Mouse (Mus musculus) embryo, embryonic 10 days (tissue): ENCODE results near the gene Slc16a6.

Experiments
- DNase-seq: peaks from one replicate; pipeline ENCODE4 v3.0.0-alpha.2; 2015; ENCODE audit warnings: low spot score

Gene Slc16a6

GRCm38 (mm10) chr11:109487111-109487510 lies 13.7 kb upstream of the Slc16a6 start:
- no peak for DNase-seq

- DNase-seq: peak; percentile 46
Measured at GRCm38 (mm10) chr11:109485398-109486045, 12.1 kb upstream of the Slc16a6 start.

GRCm38 (mm10) chr11:109480440-109480839 lies 7.0 kb upstream of the Slc16a6 start:
- no peak for DNase-seq

GRCm38 (mm10) chr11:109479575-109480285 lies 6.3 kb upstream of the Slc16a6 start:
- no peak for DNase-seq

GRCm38 (mm10) chr11:109477606-109478380 lies 4.4 kb upstream of the Slc16a6 start:
- DNase-seq: no peak

GRCm38 (mm10) chr11:109476653-109477052 lies 3.3 kb upstream of the Slc16a6 start:
- no peak for DNase-seq

- peak; percentile 66 for DNase-seq
Measured at GRCm38 (mm10) chr11:109476241-109476640, 2.8 kb upstream of the Slc16a6 start.

- DNase-seq: no peak
Measured at GRCm38 (mm10) chr11:109475717-109476116, 2.3 kb upstream of the Slc16a6 start.

- DNase-seq: no peak
Measured at GRCm38 (mm10) chr11:109474836-109475235, 1.4 kb upstream of the Slc16a6 start.

GRCm38 (mm10) chr11:109474086-109474742 lies 816 bp upstream of the Slc16a6 start:
- no peak for DNase-seq

- DNase-seq: no peak
Measured at GRCm38 (mm10) chr11:109472821-109473170, 602 bp downstream of the Slc16a6 start.

- DNase-seq: peak; percentile 74
Measured at GRCm38 (mm10) chr11:109472171-109472691, 1.2 kb downstream of the Slc16a6 start.

- no peak for DNase-seq
Measured at GRCm38 (mm10) chr11:109470921-109471861, 2.2 kb downstream of the Slc16a6 start.

- no peak for DNase-seq
Measured at GRCm38 (mm10) chr11:109470170-109470569, 3.2 kb downstream of the Slc16a6 start.

GRCm38 (mm10) chr11:109468133-109468532 lies 5.3 kb downstream of the Slc16a6 start:
- DNase-seq: no peak

GRCm38 (mm10) chr11:109466987-109467386 lies 6.4 kb downstream of the Slc16a6 start:
- no peak for DNase-seq

GRCm38 (mm10) chr11:109465068-109465467 lies 8.3 kb downstream of the Slc16a6 start:
- no peak for DNase-seq

GRCm38 (mm10) chr11:109460586-109460985 lies 12.8 kb downstream of the Slc16a6 start:
- DNase-seq: no peak

- no peak for DNase-seq
Measured at GRCm38 (mm10) chr11:109458165-109458564, 15.2 kb downstream of the Slc16a6 start.

- no peak for DNase-seq
Measured at GRCm38 (mm10) chr11:109456261-109456660, 17.1 kb downstream of the Slc16a6 start.

- no peak for DNase-seq
Measured at GRCm38 (mm10) chr11:109451169-109451568, 22.2 kb downstream of the Slc16a6 start.
